Mouse (Mus musculus) lung, postnatal 0 days (tissue): Measurements from ENCODE around the gene Dcaf8. TPM values are rescaled to one million over a fixed set of nuclear protein-coding genes. Genes with fewer than 3 reads are reported as not detected.

ENCODE experiments used
- ATAC-seq: fragments of 200-750 bp; cut with Nextera tagmentation; 2 replicates; pipeline ENCODE4 v1.8.0; 2017; ENCODE audit warnings: moderate library complexity
- DNase-seq: peaks from one replicate; pipeline ENCODE4 v3.0.0-alpha.2; 2016; ENCODE audit warnings: low spot score
- H3K27ac ChIP-seq: fragments of 300-500 bp; sonication (generic); 2 replicates; pipeline ENCODE4 v1.5.1; 2014; ENCODE audit warnings: antibody characterized with exemption, mild to moderate bottlenecking, low read length, mixed read lengths
- H3K27me3 ChIP-seq: fragments of 300-500 bp; sonication (generic); replicated peaks from 2 replicates; pipeline ENCODE4 v1.6.1; 2014; ENCODE audit warnings: low read length, mixed read lengths; ENCODE audit not compliant: insufficient read depth
- H3K36me3 ChIP-seq: fragments of 300-500 bp; sonication (generic); 2 replicates; pipeline ENCODE4 v1.6.1; 2014; ENCODE audit warnings: low read length, mixed read lengths; ENCODE audit not compliant: insufficient read depth
- H3K4me1 ChIP-seq: fragments of 300-500 bp; sonication (generic); 2 replicates; pipeline ENCODE4 v1.6.1; 2014; ENCODE audit warnings: antibody characterized with exemption, low read depth, low read length, mixed read lengths; ENCODE audit not compliant: insufficient read depth
- H3K4me2 ChIP-seq: fragments of 300-500 bp; sonication (generic); replicated peaks from 2 replicates; pipeline ENCODE4 v1.6.1; 2014; ENCODE audit warnings: low read depth, mild to moderate bottlenecking, low read length, moderate library complexity, mixed read lengths
- H3K4me3 ChIP-seq: fragments of 300-500 bp; sonication (generic); 2 replicates; pipeline ENCODE4 v1.5.1; 2014; ENCODE audit warnings: low read depth, low read length
- H3K9ac ChIP-seq: fragments of 300-500 bp; sonication (generic); replicated peaks from 2 replicates; pipeline ENCODE4 v1.6.1; 2014; ENCODE audit warnings: low read depth, mild to moderate bottlenecking
- H3K9me3 ChIP-seq: fragments of 300-500 bp; sonication (generic); 2 replicates; pipeline ENCODE4 v1.6.1; 2016; ENCODE audit warnings: low read length, mixed read lengths
- CTCF ChIP-seq: IDR thresholded peaks from 2 replicates; pipeline ENCODE4 v1.5.1; 2016; ENCODE audit warnings: antibody characterized with exemption, mild to moderate bottlenecking
- EP300 ChIP-seq: IDR thresholded peaks from 2 replicates; pipeline ENCODE4 v1.6.1; 2016; ENCODE audit warnings: antibody characterized with exemption, mild to moderate bottlenecking, control low read depth
- WGBS: fragments of 180-500 bp; shearing (Covaris S2); extraction: QIAGEN DNeasy Blood & Tissue Kit; methylation state at CpG from one replicate; pipeline ENCODE4 v1.1.7; 2014; 5-methylcytosine and 5-hydroxymethylcytosine counted together
- polyA plus RNA-seq: library from polyadenylated mRNA; unstranded; fragments of >200 nt; fragmentation: Nextera tagmentation; extraction: Ambion mirVana; gene quantifications from 2 replicates; pipeline ENCODE4 v1.2.1, GENCODE M21; 2015

The Dcaf8 gene
- polyA plus RNA-seq, 1 experiment from 2014 or later = 93.7 TPM

GRCm38 (mm10) chr1:172183915-172184314 lies 36.0 kb downstream of the Dcaf8 start:
- no peak for ATAC-seq
- no peak for DNase-seq
- H3K9me3 ChIP-seq = no peaks in the 10 kb centered on the region
- no peak overlapping the region for H3K27ac ChIP-seq
- H3K27me3 ChIP-seq = no peaks in the 10 kb centered on the region
- no peak overlapping the region for H3K9ac ChIP-seq
- H3K4me1 ChIP-seq = no peaks in the 10 kb centered on the region
- no peak overlapping the region for H3K4me3 ChIP-seq
- peaks cover 32% of the 10 kb centered on the region; the same call in 1 of the 2 replicates for H3K36me3 ChIP-seq
- no peak for TF ChIP-seq EP300
- no peak for TF ChIP-seq CTCF
- H3K4me2 ChIP-seq = no peak overlapping the region

GRCm38 (mm10) chr1:172186401-172187289 lies 38.8 kb downstream of the Dcaf8 start:
- 91% methylated on average over 10 of the region's 10 CpGs for WGBS
- Histone ChIP-seq H3K4me3 (no peak overlapping the region), H3K27me3 (no peaks in the 10 kb centered on the region), H3K4me2 (no peak overlapping the region), H3K4me1 (no peaks in the 10 kb centered on the region), H3K9ac (no peak overlapping the region), H3K9me3 (no peaks in the 10 kb centered on the region), H3K27ac (no peak overlapping the region), H3K36me3 (peaks cover 43% of the 10 kb centered on the region; the same call in 1 of the 2 replicates)
- DNase-seq = no peak
- TF ChIP-seq CTCF = peak; percentile 50
- TF ChIP-seq EP300 = no peak
- ATAC-seq = 0 out of 2 replicates have a peak, but pooled peaks have one; percentile 14

- peaks cover 45% of the 10 kb centered on the region for H3K36me3 ChIP-seq
- H3K4me2 ChIP-seq = no peak overlapping the region
- ATAC-seq (peak; percentile 57), DNase-seq (no peak)
- WGBS = 59% methylated on average over 4 of the region's 4 CpGs
- no peaks in the 10 kb centered on the region for H3K4me1 ChIP-seq
- no peak overlapping the region for H3K27ac ChIP-seq
- TF ChIP-seq EP300 (no peak), CTCF (peak; percentile 75)
- H3K9me3 ChIP-seq = no peaks in the 10 kb centered on the region
- H3K4me3 ChIP-seq = no peak overlapping the region
- no peaks in the 10 kb centered on the region for H3K27me3 ChIP-seq
- H3K9ac ChIP-seq = no peak overlapping the region
Observed at GRCm38 (mm10) chr1:172188891-172189290, 41.0 kb downstream of the Dcaf8 start.

- DNase-seq (no peak), ATAC-seq (no peak)
- Histone ChIP-seq H3K4me3 (no peak overlapping the region), H3K4me2 (no peak overlapping the region), H3K9me3 (no peaks in the 10 kb centered on the region), H3K27ac (no peak overlapping the region), H3K9ac (no peak overlapping the region), H3K4me1 (no peaks in the 10 kb centered on the region), H3K36me3 (peaks cover 66% of the 10 kb centered on the region), H3K27me3 (no peaks in the 10 kb centered on the region)
- 86% methylated on average over 2 of the region's 2 CpGs for WGBS
- TF ChIP-seq CTCF (0 out of 2 replicates have a peak, but pooled peaks have one; percentile 4), EP300 (no peak)
Observed at GRCm38 (mm10) chr1:172191578-172191977, 43.7 kb downstream of the Dcaf8 start.

- ATAC-seq (no peak), DNase-seq (no peak)
- Histone ChIP-seq H3K36me3 (peaks cover 66% of the 10 kb centered on the region), H3K4me1 (no peaks in the 10 kb centered on the region), H3K9ac (no peak overlapping the region), H3K4me3 (no peak overlapping the region), H3K27me3 (no peaks in the 10 kb centered on the region), H3K9me3 (no peaks in the 10 kb centered on the region), H3K27ac (no peak overlapping the region), H3K4me2 (no peak overlapping the region)
- TF ChIP-seq CTCF (no peak), EP300 (no peak)
- WGBS = 90% methylated on average over 3 of the region's 3 CpGs
Observed at GRCm38 (mm10) chr1:172192217-172192616, 44.3 kb downstream of the Dcaf8 start.

- no peak for DNase-seq
- Histone ChIP-seq H3K36me3 (peaks cover 57% of the 10 kb centered on the region), H3K4me2 (no peak overlapping the region), H3K4me3 (no peak overlapping the region), H3K9ac (no peak overlapping the region), H3K4me1 (no peaks in the 10 kb centered on the region), H3K27me3 (no peaks in the 10 kb centered on the region), H3K9me3 (no peaks in the 10 kb centered on the region), H3K27ac (no peak overlapping the region)
- ATAC-seq = no peak
- WGBS = 73% methylated on average over 8 of the region's 8 CpGs
- TF ChIP-seq EP300 = no peak
Observed at GRCm38 (mm10) chr1:172194435-172194834, 46.6 kb downstream of the Dcaf8 start.
